Mouse (Mus musculus) liver, embryonic 11.5 days (tissue): ENCODE measurements around the gene Chmp2a. TPM values are rescaled to one million over a fixed set of nuclear protein-coding genes. Genes with fewer than 3 reads are reported as not detected.
A peak's percentile ranks its signal among the peaks of the same experiment; 100 is the strongest.

Experiments
- ATAC-seq: fragments of 200-750 bp; cut with Nextera tagmentation; replicated peaks from 2 replicates; pipeline ENCODE4 v1.8.0; 2017; ENCODE audit warnings: moderate number of reproducible peaks, mild to moderate bottlenecking, moderate TSS enrichment, moderate library complexity; ENCODE audit not compliant: low FRiP score
- DNase-seq: peaks from one replicate; pipeline ENCODE4 v3.0.0-alpha.2; 2017; ENCODE audit warnings: low spot score
- H3K27ac ChIP-seq: fragments of 300-500 bp; sonication (generic); 2 replicates; pipeline ENCODE4 v1.5.1; 2014; ENCODE audit warnings: mild to moderate bottlenecking, low read depth, low read length, control low read depth
- H3K27me3 ChIP-seq: fragments of 300-500 bp; sonication (generic); replicated peaks from 2 replicates; pipeline ENCODE4 v1.6.1; 2014; ENCODE audit warnings: low read length, mixed read lengths; ENCODE audit not compliant: control insufficient read depth, insufficient read depth
- H3K36me3 ChIP-seq: fragments of 300-500 bp; sonication (generic); 2 replicates; pipeline ENCODE4 v1.6.1; 2014; ENCODE audit warnings: mild to moderate bottlenecking, low read length, moderate library complexity, mixed read lengths; ENCODE audit not compliant: control insufficient read depth, insufficient read depth
- H3K4me1 ChIP-seq: fragments of 300-500 bp; sonication (generic); replicated peaks from 2 replicates; pipeline ENCODE4 v1.6.1; 2014; ENCODE audit warnings: low read length, mixed read lengths; ENCODE audit not compliant: control insufficient read depth, insufficient read depth
- H3K4me2 ChIP-seq: fragments of 300-500 bp; sonication (generic); 2 replicates; pipeline ENCODE4 v1.6.1; 2014; ENCODE audit warnings: mild to moderate bottlenecking, control low read depth, moderate library complexity
- H3K4me3 ChIP-seq: fragments of 300-500 bp; sonication (generic); 2 replicates; pipeline ENCODE4 v1.5.1; 2014; ENCODE audit warnings: low read depth, low read length, control low read depth
- H3K9ac ChIP-seq: fragments of 300-500 bp; sonication (generic); 2 replicates; pipeline ENCODE4 v1.6.1; 2014; ENCODE audit warnings: low read depth, low read length, control low read depth
- H3K9me3 ChIP-seq: fragments of 300-500 bp; sonication (generic); 2 replicates; pipeline ENCODE4 v1.6.1; 2016; ENCODE audit warnings: low read length, inconsistent platforms, mixed read lengths; ENCODE audit not compliant: control insufficient read depth
- WGBS: fragments of 180-500 bp; shearing (Covaris S2); extraction: QIAGEN DNeasy Blood & Tissue Kit; methylation state at CpG from one replicate; pipeline ENCODE4 v1.1.7; 2014; 5-methylcytosine and 5-hydroxymethylcytosine counted together
- polyA plus RNA-seq: library from polyadenylated mRNA; unstranded; fragments of >200 nt; fragmentation: Nextera tagmentation; extraction: Ambion mirVana; gene quantifications from 2 replicates; pipeline ENCODE4 v1.2.1, GENCODE M21; 2014

The Chmp2a gene
- polyA plus RNA-seq, 1 experiment from 2014 or later: 134 TPM

GRCm38 (mm10) chr7:12998851-12999250 is 35.8 kb downstream of the Chmp2a start, which contains the start of gene Trim28:
Gene Trim28 (plus strand): TSS chr7:12999114.
- H3K4me2 ChIP-seq: no peak within 1 kb of the TSS
- WGBS: 84% methylated on average over 3 of the region's 3 CpGs

GRCm38 (mm10) chr7:12998053-12998452 is 36.6 kb downstream of the Chmp2a start, which contains the start of gene Slc27a5:
Gene Slc27a5 (minus strand): TSS chr7:12998192.
- ATAC-seq (0 out of 2 replicates have a peak, but pooled peaks have one; percentile 29), DNase-seq (no peak)
- no peaks in the 10 kb centered on the region for H3K4me1 ChIP-seq
- H3K27me3 ChIP-seq: no peaks in the 10 kb centered on the region
- H3K4me2 ChIP-seq: no peak within 1 kb of the TSS
- H3K9me3 ChIP-seq: no peaks in the 10 kb centered on the region
- no peak within 1 kb of the TSS for H3K4me3 ChIP-seq
- no peaks in the 10 kb centered on the region for H3K36me3 ChIP-seq
- WGBS: 68% methylated on average over 5 of the region's 5 CpGs
- H3K9ac ChIP-seq: no peak within 1 kb of the TSS
- H3K27ac ChIP-seq: no peak within 1 kb of the TSS

More at GRCm38 (mm10) chr7:12998851-12999250, 35.8 kb downstream of the Chmp2a start, which contains the start of gene Trim28:
- Histone ChIP-seq H3K4me1 (no peaks in the 10 kb centered on the region), H3K27me3 (no peaks in the 10 kb centered on the region), H3K4me3 (no peak within 1 kb of the TSS), H3K36me3 (no peaks in the 10 kb centered on the region), H3K9me3 (no peaks in the 10 kb centered on the region), H3K9ac (no peak within 1 kb of the TSS), H3K27ac (no peak within 1 kb of the TSS)
- ATAC-seq (no peak), DNase-seq (no peak)

GRCm38 (mm10) chr7:12997230-12997629 is 37.4 kb downstream of the Chmp2a start:
- WGBS: 65% methylated on average over 5 of the region's 5 CpGs
- Histone ChIP-seq H3K4me2 (no peak overlapping the region), H3K27me3 (no peaks in the 10 kb centered on the region), H3K9ac (no peak overlapping the region), H3K9me3 (no peaks in the 10 kb centered on the region), H3K4me3 (no peak overlapping the region), H3K4me1 (no peaks in the 10 kb centered on the region), H3K27ac (no peak overlapping the region), H3K36me3 (no peaks in the 10 kb centered on the region)
- ATAC-seq (no peak), DNase-seq (no peak)

GRCm38 (mm10) chr7:12995862-12996261 is 38.7 kb downstream of the Chmp2a start:
- no peak overlapping the region for H3K4me2 ChIP-seq
- no peak overlapping the region for H3K9ac ChIP-seq
- H3K27me3 ChIP-seq: no peaks in the 10 kb centered on the region
- ATAC-seq: no peak
- no peaks in the 10 kb centered on the region for H3K9me3 ChIP-seq
- no peak for DNase-seq
- no peak overlapping the region for H3K27ac ChIP-seq
- H3K36me3 ChIP-seq: no peaks in the 10 kb centered on the region
- no peak overlapping the region for H3K4me3 ChIP-seq
- H3K4me1 ChIP-seq: no peaks in the 10 kb centered on the region

- Histone ChIP-seq H3K36me3 (no peaks in the 10 kb centered on the region), H3K27ac (no peak overlapping the region), H3K4me3 (no peak overlapping the region), H3K9me3 (no peaks in the 10 kb centered on the region), H3K4me1 (peaks cover 2% of the 10 kb centered on the region), H3K9ac (no peak overlapping the region), H3K4me2 (no peak overlapping the region), H3K27me3 (no peaks in the 10 kb centered on the region)
- ATAC-seq (no peak), DNase-seq (no peak)
- 83% methylated on average over 10 of the region's 10 CpGs for WGBS
Observed at GRCm38 (mm10) chr7:12993148-12993547, 41.5 kb downstream of the Chmp2a start.

- H3K4me1 ChIP-seq: peaks cover 12% of the 10 kb centered on the region
- H3K4me2 ChIP-seq: no peak overlapping the region
- H3K27me3 ChIP-seq: no peaks in the 10 kb centered on the region
- no peak overlapping the region for H3K4me3 ChIP-seq
- H3K9ac ChIP-seq: no peak overlapping the region
- ATAC-seq (no peak), DNase-seq (no peak)
- 4% methylated on average over 3 of the region's 3 CpGs for WGBS
- H3K36me3 ChIP-seq: no peaks in the 10 kb centered on the region
- H3K9me3 ChIP-seq: no peaks in the 10 kb centered on the region
- H3K27ac ChIP-seq: no peak overlapping the region
Observed at GRCm38 (mm10) chr7:12992222-12992621, 42.4 kb downstream of the Chmp2a start.

GRCm38 (mm10) chr7:12987409-12988189 is 47.0 kb downstream of the Chmp2a start:
- Histone ChIP-seq H3K4me2 (peak overlapping the region; percentile 26), H3K4me1 (peaks cover 13% of the 10 kb centered on the region), H3K9me3 (no peaks in the 10 kb centered on the region), H3K27me3 (no peaks in the 10 kb centered on the region), H3K27ac (peak overlapping the region; percentile 71), H3K4me3 (no peak overlapping the region), H3K36me3 (no peaks in the 10 kb centered on the region), H3K9ac (no peak overlapping the region)
- no peak for DNase-seq
- WGBS: 58% methylated on average over 8 of the region's 8 CpGs
- peak; percentile 86 for ATAC-seq

- Histone ChIP-seq H3K4me1 (peaks cover 13% of the 10 kb centered on the region), H3K27me3 (no peaks in the 10 kb centered on the region), H3K4me3 (no peak overlapping the region), H3K9me3 (no peaks in the 10 kb centered on the region), H3K4me2 (no peak overlapping the region), H3K9ac (no peak overlapping the region), H3K36me3 (no peaks in the 10 kb centered on the region), H3K27ac (peak overlapping the region; percentile 71; the same call in 1 of the 2 replicates)
- WGBS: 74% methylated on average over 8 of the region's 8 CpGs
- ATAC-seq (no peak), DNase-seq (no peak)
Observed at GRCm38 (mm10) chr7:12986906-12987305, 47.7 kb downstream of the Chmp2a start.

- ATAC-seq: peak; percentile 58
- H3K9ac ChIP-seq: no peak overlapping the region
- 0 out of 2 replicates have a peak overlapping the region, but pooled peaks have one; percentile 15 for H3K27ac ChIP-seq
- H3K27me3 ChIP-seq: no peaks in the 10 kb centered on the region
- peaks cover 13% of the 10 kb centered on the region for H3K4me1 ChIP-seq
- DNase-seq: no peak
- no peaks in the 10 kb centered on the region for H3K36me3 ChIP-seq
- no peaks in the 10 kb centered on the region for H3K9me3 ChIP-seq
- WGBS: 42% methylated on average over 1 of the region's 1 CpGs
- H3K4me3 ChIP-seq: no peak overlapping the region
- no peak overlapping the region for H3K4me2 ChIP-seq
Observed at GRCm38 (mm10) chr7:12985724-12986123, 48.9 kb downstream of the Chmp2a start.
